Mouse (Mus musculus): ENCODE results near the gene Spaca3.

DNA sequence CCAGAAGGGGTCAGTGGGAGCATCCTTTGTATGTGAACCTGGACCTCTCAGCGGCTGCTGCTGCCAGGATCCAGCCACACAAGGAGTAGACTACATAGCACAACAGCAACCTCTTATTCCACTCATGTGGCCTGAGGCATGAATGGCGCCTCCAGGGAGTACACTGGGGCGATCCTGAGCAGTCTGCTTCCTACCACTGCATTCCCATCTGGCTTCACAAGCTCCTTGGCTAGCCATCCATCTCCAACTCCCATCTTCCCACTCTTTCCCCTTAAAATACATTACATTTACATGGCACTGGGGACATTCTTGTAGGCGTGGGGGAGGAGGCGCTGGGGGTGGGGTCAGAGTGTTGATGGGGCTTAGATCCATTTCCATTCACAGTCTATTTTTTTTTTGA is 54.6 kb downstream of the Spaca3 start:
- TF ChIP-seq CTCF (IDR thresholded peaks at IDR 0.05; ENCODE audit: low read depth) (no peak), EP300 (IDR thresholded peaks at IDR 0.05; ENCODE audit: low read depth) (no peak)
